Mouse (Mus musculus): ENCODE data around the gene AU022252. TPM values are rescaled to one million over a fixed set of nuclear protein-coding genes. Genes with fewer than 3 reads are reported as not detected.
A peak's percentile ranks its signal among the peaks of the same experiment; 100 is the strongest.

The AU022252 gene
- total and polyA plus RNA-seq, 3 experiments = 6.4 to 24.8 (median 17.7) TPM

GRCm38 (mm10) chr4:119247462-119248235 is 15.1 kb upstream of the AU022252 start:
- peaks cover 4% of the 10 kb centered on the region for H3K4me1 ChIP-seq (ENCODE audit: control insufficient read depth, insufficient read depth, low read length)
- peak; percentile 88 for TF ChIP-seq EP300 (IDR thresholded peaks at IDR 0.05; ENCODE audit: insufficient read depth, low read depth, low read length)
- peak; percentile 85 for TF ChIP-seq CTCF (IDR thresholded peaks at IDR 0.05)
- peak; percentile 64 for TF ChIP-seq POLR2A (IDR thresholded peaks at IDR 0.05; ENCODE audit: insufficient read depth, low read depth, low read length)
- peak overlapping the region; percentile 86 for H3K27ac ChIP-seq
- no peak overlapping the region for H3K4me3 ChIP-seq
- peak overlapping the region; percentile 49 for H3K9ac ChIP-seq (ENCODE audit: low read depth, low read length)
- WGBS = 41% methylated on average over 13 of the region's 13 CpGs
- intact Hi-C loops (cut with DNase I) = loop anchor here (2.0 to 5.0 kb wide), 8 partner anchors 27 to 420 kb away; partner anchors contain the start of genes Foxj3, Frg2f1, Ppcs and Ppih
- peak; percentile 85 to 87 for DNase-seq
- no peaks in the 10 kb centered on the region for H3K36me3 ChIP-seq (ENCODE audit: control insufficient read depth, insufficient read depth, low read length)
- no peaks in the 10 kb centered on the region for H3K27me3 ChIP-seq (ENCODE audit: control insufficient read depth, insufficient read depth, low read length)
- H3K79me2 ChIP-seq (replicated peaks; ENCODE audit: control insufficient read depth, insufficient read depth, low read length) = no peaks in the 10 kb centered on the region

GRCm38 (mm10) chr4:119246688-119247225 is 14.2 kb upstream of the AU022252 start:
- 74% methylated on average over 14 of the region's 14 CpGs for WGBS
- intact Hi-C loops (cut with DNase I) = loop anchor here (2.0 to 5.0 kb wide), 8 partner anchors 28 to 421 kb away; partner anchors contain the start of genes Foxj3, Frg2f1, Ppcs and Ppih
- no peak overlapping the region for H3K4me3 ChIP-seq
- TF ChIP-seq CTCF (IDR thresholded peaks at IDR 0.05) = no peak
- no peak for TF ChIP-seq EP300 (IDR thresholded peaks at IDR 0.05; ENCODE audit: insufficient read depth, low read depth, low read length)
- no peak for TF ChIP-seq POLR2A (IDR thresholded peaks at IDR 0.05; ENCODE audit: insufficient read depth, low read depth, low read length)
- H3K27ac ChIP-seq = peak overlapping the region; percentile 69
- H3K9ac ChIP-seq (ENCODE audit: low read depth, low read length) = no peak overlapping the region
- no peak for DNase-seq
- no peaks in the 10 kb centered on the region for H3K36me3 ChIP-seq (ENCODE audit: control insufficient read depth, insufficient read depth, low read length)
- no peaks in the 10 kb centered on the region for H3K27me3 ChIP-seq (ENCODE audit: control insufficient read depth, insufficient read depth, low read length)
- peaks cover 4% of the 10 kb centered on the region for H3K4me1 ChIP-seq (ENCODE audit: control insufficient read depth, insufficient read depth, low read length)
- no peaks in the 10 kb centered on the region for H3K79me2 ChIP-seq (replicated peaks; ENCODE audit: control insufficient read depth, insufficient read depth, low read length)

- TF ChIP-seq CTCF (IDR thresholded peaks at IDR 0.05) (no peak), POLR2A (IDR thresholded peaks at IDR 0.05; ENCODE audit: insufficient read depth, low read depth, low read length) (no peak), EP300 (IDR thresholded peaks at IDR 0.05; ENCODE audit: insufficient read depth, low read depth, low read length) (no peak)
- intact Hi-C loops (cut with DNase I) = loop anchor here (2.0 to 5.0 kb wide), 8 partner anchors 29 to 421 kb away; partner anchors contain the start of genes Foxj3, Frg2f1, Ppcs and Ppih
- DNase-seq = no peak
- H3K4me3 ChIP-seq = no peak overlapping the region
- H3K36me3 ChIP-seq (ENCODE audit: control insufficient read depth, insufficient read depth, low read length) = no peaks in the 10 kb centered on the region
- H3K79me2 ChIP-seq (replicated peaks; ENCODE audit: control insufficient read depth, insufficient read depth, low read length) = no peaks in the 10 kb centered on the region
- no peak overlapping the region; the same call in 1 of the 2 replicates for H3K9ac ChIP-seq (ENCODE audit: low read depth, low read length)
- H3K4me1 ChIP-seq (ENCODE audit: control insufficient read depth, insufficient read depth, low read length) = peaks cover 4% of the 10 kb centered on the region
- H3K27me3 ChIP-seq (ENCODE audit: control insufficient read depth, insufficient read depth, low read length) = no peaks in the 10 kb centered on the region
- H3K27ac ChIP-seq = no peak overlapping the region
- WGBS = 81% methylated on average over 9 of the region's 9 CpGs
Measured at GRCm38 (mm10) chr4:119245961-119246360, 13.4 kb upstream of the AU022252 start.

GRCm38 (mm10) chr4:119245556-119245955 is 13.0 kb upstream of the AU022252 start:
- Histone ChIP-seq H3K9ac (ENCODE audit: low read depth, low read length) (no peak overlapping the region; the same call in 1 of the 2 replicates), H3K79me2 (replicated peaks; ENCODE audit: control insufficient read depth, insufficient read depth, low read length) (no peaks in the 10 kb centered on the region), H3K27ac (no peak overlapping the region), H3K4me1 (ENCODE audit: control insufficient read depth, insufficient read depth, low read length) (peaks cover 4% of the 10 kb centered on the region), H3K27me3 (ENCODE audit: control insufficient read depth, insufficient read depth, low read length) (no peaks in the 10 kb centered on the region), H3K4me3 (no peak overlapping the region), H3K36me3 (ENCODE audit: control insufficient read depth, insufficient read depth, low read length) (no peaks in the 10 kb centered on the region)
- intact Hi-C loops (cut with DNase I) = loop anchor here (5.0 kb wide), 5 partner anchors 77 to 422 kb away; partner anchors contain the start of genes Foxj3, Frg2f1, Ppcs and Ppih
- TF ChIP-seq POLR2A (IDR thresholded peaks at IDR 0.05; ENCODE audit: insufficient read depth, low read depth, low read length) (no peak), EP300 (IDR thresholded peaks at IDR 0.05; ENCODE audit: insufficient read depth, low read depth, low read length) (no peak), CTCF (IDR thresholded peaks at IDR 0.05) (no peak)
- peak in 1 of 2 experiments; percentile 57 for DNase-seq
- WGBS = 34% methylated on average over 7 of the region's 7 CpGs

GRCm38 (mm10) chr4:119244468-119245240 is 12.1 kb upstream of the AU022252 start:
- no peak overlapping the region for H3K27ac ChIP-seq
- H3K36me3 ChIP-seq (ENCODE audit: control insufficient read depth, insufficient read depth, low read length) = no peaks in the 10 kb centered on the region
- peak in 1 of 2 experiments; percentile 41 for DNase-seq
- peaks cover 4% of the 10 kb centered on the region for H3K4me1 ChIP-seq (ENCODE audit: control insufficient read depth, insufficient read depth, low read length)
- H3K4me3 ChIP-seq = no peak overlapping the region
- TF ChIP-seq POLR2A (IDR thresholded peaks at IDR 0.05; ENCODE audit: insufficient read depth, low read depth, low read length) (no peak), CTCF (IDR thresholded peaks at IDR 0.05) (no peak), EP300 (IDR thresholded peaks at IDR 0.05; ENCODE audit: insufficient read depth, low read depth, low read length) (no peak)
- H3K79me2 ChIP-seq (replicated peaks; ENCODE audit: control insufficient read depth, insufficient read depth, low read length) = no peaks in the 10 kb centered on the region
- H3K9ac ChIP-seq (ENCODE audit: low read depth, low read length) = no peak overlapping the region
- intact Hi-C loops (cut with DNase I) = loop anchor here (5.0 kb wide), 5 partner anchors 78 to 423 kb away; partner anchors contain the start of genes Foxj3, Frg2f1, Ppcs and Ppih
- no peaks in the 10 kb centered on the region for H3K27me3 ChIP-seq (ENCODE audit: control insufficient read depth, insufficient read depth, low read length)
- 78% methylated on average over 22 of the region's 22 CpGs for WGBS

Measured in heart, adult 2 months (tissue).